Mouse (Mus musculus) G1E (cell line): Measurements from ENCODE around the gene Pnpo. TPM values are rescaled to one million over a fixed set of nuclear protein-coding genes. Genes with fewer than 3 reads are reported as not detected.

Experiments used
- ATAC-seq: 2 replicates; pipeline ENCODE4 v1.8.0; 2016; ENCODE audit warnings: mild to moderate bottlenecking; ENCODE audit not compliant: insufficient number of reproducible peaks, poor library complexity, low FRiP score, severe bottlenecking; ENCODE audit errors: extremely low read depth
- DNase-seq: peaks from one replicate; pipeline ENCODE4 v3.0.0; 2012; ENCODE audit warnings: low spot score
- H3K27me3 ChIP-seq: 2 replicates; pipeline ENCODE4 v1.6.1; 2012; ENCODE audit warnings: mild to moderate bottlenecking, low read length, inconsistent platforms; ENCODE audit not compliant: insufficient read depth
- H3K36me3 ChIP-seq: replicated peaks from 2 replicates; pipeline ENCODE3; 2012; ENCODE audit warnings: mild to moderate bottlenecking, inconsistent platforms
- H3K4me1 ChIP-seq: 2 replicates; pipeline ENCODE4 v1.6.1; 2012; ENCODE audit warnings: low read depth, low read length, inconsistent platforms, mixed read lengths; ENCODE audit not compliant: insufficient read depth
- H3K4me3 ChIP-seq: 2 replicates; pipeline ENCODE4 v1.5.1; 2012; ENCODE audit warnings: low read depth, mild to moderate bottlenecking, inconsistent platforms, low read length, moderate library complexity, mixed read lengths
- H3K9me3 ChIP-seq: replicated peaks from 2 replicates; pipeline ENCODE4 v1.6.1; 2012; ENCODE audit warnings: inconsistent platforms
- CTCF ChIP-seq: IDR thresholded peaks from 2 replicates; pipeline ENCODE4 v1.5.1; 2012; ENCODE audit warnings: low read depth, low read length, inconsistent platforms, mixed read lengths
- GATA1 ChIP-seq: IDR thresholded peaks from 2 replicates; pipeline ENCODE4 v1.6.1; 2012; ENCODE audit warnings: borderline replicate concordance, low read length, inconsistent platforms, mixed read lengths
- GATA2 ChIP-seq: IDR thresholded peaks from 2 replicates; pipeline ENCODE4 v1.6.1; 2012; ENCODE audit warnings: low read depth, low read length, inconsistent platforms, borderline replicate concordance
- POLR2AphosphoS5 ChIP-seq: IDR thresholded peaks from 2 replicates; pipeline ENCODE4 v1.6.1; 2012; ENCODE audit warnings: low read depth, low read length, inconsistent platforms; ENCODE audit not compliant: insufficient replicate concordance
- TAL1 ChIP-seq: conservative IDR thresholded peaks from 2 replicates; pipeline ENCODE4 v1.6.1; 2012; ENCODE audit warnings: low read depth, low read length, inconsistent platforms, mixed read lengths
- polyA plus RNA-seq: library from polyadenylated mRNA; stranded (reverse); fragments of >175 nt; gene quantifications from 2 replicates; pipeline ENCODE4 v1.2.3, GENCODE M21; 2012
- total RNA-seq, 2 experiments: library from RNA; stranded (forward) in 1 of 2; stranded (reverse) in 1 of 2; fragments of 200-1000 nt in 1 of 2; fragments of >200 nt in 1 of 2; fragmentation: Nextera tagmentation in 1 of 2; gene quantifications; 2 replicates each; pipeline ENCODE4 v1.2.3; 2014 to 2017

The Pnpo gene
- total RNA-seq (2014; fragmentation: Nextera tagmentation) (119 and 123 TPM in 2 replicates), total RNA-seq (2017) (298 and 340 TPM in 2 replicates), polyA plus RNA-seq (64.1 and 97.1 TPM in 2 replicates)

DNA sequence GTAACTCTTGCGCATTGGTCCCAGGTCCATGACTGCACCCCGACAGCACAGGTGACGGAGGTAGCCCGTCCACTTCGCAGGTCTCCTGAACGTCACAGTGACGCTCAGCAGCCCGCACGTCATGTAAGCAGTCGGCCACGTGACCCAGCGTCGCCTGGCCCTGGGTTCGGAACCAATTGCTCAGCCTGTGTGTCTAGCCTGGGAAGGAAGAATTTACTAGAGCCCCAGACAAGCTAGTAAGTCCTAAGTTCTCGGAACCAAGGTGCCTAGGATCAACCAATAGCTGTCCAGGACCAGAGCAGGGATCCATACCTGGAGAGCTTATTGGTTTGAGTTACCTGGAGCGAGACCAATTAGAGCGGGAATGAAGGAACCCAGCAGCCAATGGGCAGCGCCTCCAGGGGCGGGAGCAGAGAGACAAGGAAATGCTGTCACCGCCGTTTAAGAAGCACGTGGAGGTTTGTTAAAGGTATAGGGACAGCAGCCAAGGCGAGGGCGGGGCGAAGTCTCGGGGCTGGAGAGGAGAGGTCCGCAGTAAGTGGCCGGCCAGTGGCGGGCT is at the start of gene Pnpo:
Pnpo (minus strand) TSS at position 241 of the 559 bp plus-strand sequence.
- peaks cover 68% of the 10 kb centered on the region for H3K36me3 ChIP-seq
- peak; percentile 97 for DNase-seq
- H3K9me3 ChIP-seq: no peaks in the 10 kb centered on the region
- H3K4me3 ChIP-seq: peak within 1 kb of the TSS; percentile 84
- H3K27me3 ChIP-seq: no peaks in the 10 kb centered on the region
- TF ChIP-seq CTCF (no peak), POLR2AphosphoS5 (no peak), TAL1 (no peak), GATA1 (no peak), GATA2 (no peak)
- H3K4me1 ChIP-seq: peaks cover 88% of the 10 kb centered on the region
- peak; percentile 69 for ATAC-seq

DNA sequence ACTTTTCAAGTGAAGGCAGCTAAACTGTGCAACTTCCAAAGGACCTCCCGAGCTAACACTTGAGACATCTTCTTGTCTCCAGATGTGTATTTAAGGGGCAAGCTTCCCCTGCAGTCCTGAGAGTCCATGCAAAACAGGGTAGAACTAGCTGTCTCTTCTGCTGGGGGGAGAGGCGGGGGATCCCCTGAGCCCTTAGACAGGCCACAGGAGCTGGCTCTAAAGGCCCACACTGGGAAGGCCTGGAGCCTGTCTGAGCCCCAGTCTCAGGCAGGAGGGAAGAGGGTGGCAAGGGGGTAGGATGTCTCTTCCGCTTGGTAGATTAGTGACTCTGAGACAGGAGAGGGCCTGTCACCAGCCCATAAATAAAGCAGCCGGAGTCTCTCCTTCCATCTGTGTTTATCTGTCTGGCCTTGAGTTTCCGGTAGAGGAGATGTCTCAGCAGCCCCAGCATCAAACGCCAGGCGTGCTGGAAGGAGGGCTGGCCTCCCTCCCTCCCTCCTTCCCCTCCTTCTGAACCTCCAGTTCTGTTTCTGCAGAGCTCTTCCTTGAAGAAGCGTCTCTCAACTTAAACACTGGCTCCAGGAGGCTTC is 49.0 kb upstream of the Pnpo start:
- Histone ChIP-seq H3K4me3 (no peak overlapping the region), H3K36me3 (no peaks in the 10 kb centered on the region), H3K4me1 (peaks cover 13% of the 10 kb centered on the region), H3K27me3 (peaks cover 89% of the 10 kb centered on the region), H3K9me3 (no peaks in the 10 kb centered on the region)
- TF ChIP-seq GATA2: no peak
- TF ChIP-seq TAL1: no peak
- TF ChIP-seq CTCF: no peak
- no peak for TF ChIP-seq GATA1
- TF ChIP-seq POLR2AphosphoS5: no peak
- no peak for DNase-seq
- ATAC-seq: no peak

DNA sequence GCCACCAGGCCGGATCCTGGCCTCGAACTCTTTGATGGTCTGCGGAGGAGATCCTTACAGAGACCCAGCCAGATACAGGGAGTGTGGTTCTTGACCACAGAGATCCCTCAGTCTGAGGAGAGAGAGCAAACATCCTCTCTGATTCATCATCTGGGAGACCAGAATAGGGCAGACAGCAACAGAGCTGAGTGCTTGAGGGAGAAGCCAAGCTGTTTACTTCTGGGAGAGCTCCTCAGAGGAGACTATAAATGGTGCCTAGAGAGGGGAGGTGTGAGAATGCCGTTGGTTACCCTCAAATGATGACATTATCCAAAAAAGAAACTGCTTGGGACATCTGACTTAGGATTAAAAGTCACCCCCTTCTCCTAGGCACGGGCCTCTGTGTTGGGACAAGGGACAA is 47.7 kb upstream of the Pnpo start:
- DNase-seq (no peak), ATAC-seq (no peak)
- Histone ChIP-seq H3K9me3 (no peaks in the 10 kb centered on the region), H3K4me1 (peaks cover 11% of the 10 kb centered on the region), H3K4me3 (no peak overlapping the region), H3K36me3 (no peaks in the 10 kb centered on the region), H3K27me3 (peaks cover 88% of the 10 kb centered on the region)
- TF ChIP-seq GATA1 (no peak), GATA2 (no peak), POLR2AphosphoS5 (no peak), TAL1 (no peak), CTCF (no peak)

GRCm38 (mm10) chr11:96987873-96988655 is 44.3 kb upstream of the Pnpo start:
- Histone ChIP-seq H3K4me3 (no peak overlapping the region), H3K4me1 (peaks cover 11% of the 10 kb centered on the region)
- no peak for DNase-seq

GRCm38 (mm10) chr11:96986463-96986862 is 42.7 kb upstream of the Pnpo start:
- no peaks in the 10 kb centered on the region for H3K36me3 ChIP-seq
- H3K9me3 ChIP-seq: no peaks in the 10 kb centered on the region
- H3K4me3 ChIP-seq: no peak overlapping the region
- peaks cover 15% of the 10 kb centered on the region for H3K4me1 ChIP-seq
- peaks cover 65% of the 10 kb centered on the region for H3K27me3 ChIP-seq
- ATAC-seq (no peak), DNase-seq (no peak)
- no peak for TF ChIP-seq CTCF

More at GRCm38 (mm10) chr11:96987873-96988655, 44.3 kb upstream of the Pnpo start:
- H3K36me3 ChIP-seq: no peaks in the 10 kb centered on the region
- peaks cover 80% of the 10 kb centered on the region for H3K27me3 ChIP-seq
- H3K9me3 ChIP-seq: no peaks in the 10 kb centered on the region
- no peak for ATAC-seq
- TF ChIP-seq CTCF: no peak

GRCm38 (mm10) chr11:96984903-96985302 is 41.1 kb upstream of the Pnpo start:
- no peak for TF ChIP-seq TAL1
- no peak for TF ChIP-seq CTCF
- no peak for TF ChIP-seq GATA1
- TF ChIP-seq POLR2AphosphoS5: no peak
- no peak for TF ChIP-seq GATA2
- H3K4me1 ChIP-seq: peaks cover 24% of the 10 kb centered on the region
- H3K27me3 ChIP-seq: peaks cover 57% of the 10 kb centered on the region
- ATAC-seq: no peak
- no peaks in the 10 kb centered on the region for H3K36me3 ChIP-seq
- H3K9me3 ChIP-seq: no peaks in the 10 kb centered on the region
- DNase-seq: no peak
- H3K4me3 ChIP-seq: no peak overlapping the region
